Mouse (Mus musculus) brain, embryonic 14.5 days (tissue): Measurements from ENCODE around the gene C1rl.

Source experiments
- CTCF ChIP-seq: fragments of 200-500 bp; IDR thresholded peaks from 2 replicates; pipeline ENCODE4 v1.5.1; 2012; ENCODE audit warnings: inconsistent platforms, mild to moderate bottlenecking, moderate library complexity, borderline replicate concordance; ENCODE audit not compliant: insufficient read depth, insufficient read length; ENCODE audit errors: extremely low read depth
- POLR2A ChIP-seq: fragments of 200-500 bp; IDR thresholded peaks from 2 replicates; pipeline ENCODE4 v1.6.1; 2012; ENCODE audit warnings: mild to moderate bottlenecking, inconsistent platforms, borderline replicate concordance; ENCODE audit not compliant: poor library complexity, insufficient read depth, insufficient read length, severe bottlenecking; ENCODE audit errors: extremely low read depth

- TF ChIP-seq POLR2A: no peak
- TF ChIP-seq CTCF: no peak
Observed at GRCm38 (mm10) chr6:124449668-124450383, 43.1 kb upstream of the C1rl start.
